Mouse (Mus musculus) bone marrow macrophage, adult 2 months (primary cell): ENCODE results near the gene Lin37.

Experiments used
- CTCF ChIP-seq: IDR thresholded peaks from 2 replicates; pipeline ENCODE4 v1.5.1; 2012; ENCODE audit warnings: low read depth, mild to moderate bottlenecking, low read length, moderate library complexity
- POLR2A ChIP-seq: IDR thresholded peaks from 2 replicates; pipeline ENCODE4 v1.6.1; 2012; ENCODE audit warnings: mild to moderate bottlenecking, low read depth, low read length, borderline replicate concordance

- no peak for TF ChIP-seq CTCF
- TF ChIP-seq POLR2A: no peak
Observed at GRCm38 (mm10) chr7:30594510-30595024, 34.9 kb upstream of the Lin37 start.
